Mouse (Mus musculus) cortical plate, adult 2 months (tissue): ENCODE data around the gene Slc22a18. TPM values are rescaled to one million over a fixed set of nuclear protein-coding genes. Genes with fewer than 3 reads are reported as not detected.
A peak's percentile ranks its signal among the peaks of the same experiment; 100 is the strongest.
"Not testable (repeated sequence)": the region's sequence is repeated elsewhere in the genome, so short reads cannot be mapped to it uniquely, and the experiment has no call there.

Experiments
- H3K27ac ChIP-seq: fragments of 200-500 bp; 2 replicates; pipeline ENCODE4 v1.5.1; 2012; ENCODE audit warnings: low read length, control low read depth, inconsistent platforms; ENCODE audit not compliant: insufficient read depth
- H3K4me1 ChIP-seq: fragments of 200-500 bp; 2 replicates; pipeline ENCODE4 v1.6.1; 2011; ENCODE audit warnings: low read length; ENCODE audit not compliant: control insufficient read depth, insufficient read depth
- H3K4me3 ChIP-seq: fragments of 200-500 bp; 2 replicates; pipeline ENCODE4 v1.5.1; 2011; ENCODE audit warnings: mild to moderate bottlenecking, low read length, control low read depth; ENCODE audit not compliant: insufficient read depth
- CTCF ChIP-seq: fragments of 200-500 bp; IDR thresholded peaks from 2 replicates; pipeline ENCODE4 v1.5.1; 2011; ENCODE audit warnings: mild to moderate bottlenecking, control low read depth, low read length; ENCODE audit not compliant: insufficient read depth; ENCODE audit errors: extremely low read depth
- POLR2A ChIP-seq: fragments of 200-500 bp; IDR thresholded peaks from 2 replicates; pipeline ENCODE4 v1.6.1; 2011; ENCODE audit warnings: mild to moderate bottlenecking, low read length, control low read depth; ENCODE audit not compliant: insufficient read depth; ENCODE audit errors: extremely low read depth
- polyA plus RNA-seq: library from polyadenylated mRNA; depleted of rRNA; stranded (reverse); fragments of >200 nt; gene quantifications from 2 replicates; pipeline ENCODE4 v1.2.3, GENCODE M21; 2012; rRNA removed

Gene Slc22a18
- polyA plus RNA-seq, 1 experiment: 1.1 TPM

GRCm38 (mm10) chr7:143514416-143514768 is 40.9 kb downstream of the Slc22a18 start:
- TF ChIP-seq CTCF: no peak
- no peak for TF ChIP-seq POLR2A
- no peaks in the 10 kb centered on the region for H3K4me1 ChIP-seq
- H3K4me3 ChIP-seq: no peak overlapping the region
- H3K27ac ChIP-seq: no peak overlapping the region; the same call in 1 of the 2 replicates

DNA sequence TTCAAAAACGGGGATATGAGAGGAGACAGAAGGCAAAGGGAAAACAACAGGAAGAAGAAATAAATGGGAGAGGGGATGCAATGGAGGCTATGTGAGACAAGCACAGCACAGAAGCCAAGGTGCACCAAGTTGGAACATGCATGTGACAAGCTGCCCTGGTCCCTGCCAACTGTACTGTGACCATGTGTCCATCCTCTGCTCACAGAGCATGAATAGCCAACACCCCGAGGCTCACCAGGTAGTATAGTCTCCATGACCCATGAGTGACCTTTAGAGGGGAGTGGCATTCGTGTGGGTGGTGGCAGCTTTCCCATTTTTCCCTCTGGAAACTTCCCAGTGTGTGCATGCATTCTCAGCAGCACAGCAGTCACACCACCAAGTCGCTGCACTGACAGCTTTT is 45.8 kb downstream of the Slc22a18 start:
- no peak for TF ChIP-seq POLR2A
- no peak for TF ChIP-seq CTCF
- H3K4me3 ChIP-seq: no peak overlapping the region
- no peak overlapping the region for H3K27ac ChIP-seq
- H3K4me1 ChIP-seq: no peaks in the 10 kb centered on the region

- TF ChIP-seq CTCF: no peak
- no peak for TF ChIP-seq POLR2A
- H3K27ac ChIP-seq: no peak overlapping the region
These were observed 58.9 kb downstream of the Slc22a18 start for GRCm38 (mm10) chr7:143532410-143532809.

DNA sequence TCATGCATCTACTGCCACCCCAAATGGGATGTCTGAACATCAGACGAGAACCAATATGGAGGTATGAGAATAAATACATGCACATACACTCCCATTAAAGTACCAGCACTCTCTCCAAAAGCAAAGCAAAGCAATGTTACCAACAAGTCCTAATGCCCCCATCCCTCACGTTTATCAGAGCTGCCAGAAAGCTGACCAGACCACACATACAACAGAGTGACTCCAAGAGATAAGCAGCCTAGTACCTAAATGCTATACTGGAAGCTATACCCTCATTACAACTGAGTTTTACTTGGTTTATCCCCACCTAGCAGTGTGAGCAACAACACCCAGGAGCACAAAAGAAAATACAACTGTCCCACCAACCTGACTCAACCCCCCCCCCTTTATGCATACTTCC is 59.7 kb downstream of the Slc22a18 start:
- TF ChIP-seq CTCF (no peak), POLR2A (no peak)

More at GRCm38 (mm10) chr7:143532410-143532809, 58.9 kb downstream of the Slc22a18 start:
- no peak overlapping the region for H3K4me3 ChIP-seq
- 0 out of 2 replicates have a peak, but pooled peaks cover 1% of the 10 kb centered on the region for H3K4me1 ChIP-seq

GRCm38 (mm10) chr7:143536251-143536650 is 62.7 kb downstream of the Slc22a18 start:
- H3K27ac ChIP-seq: no peak overlapping the region
- H3K4me3 ChIP-seq: no peak overlapping the region
- TF ChIP-seq CTCF (no peak), POLR2A (no peak)
- 0 out of 2 replicates have a peak, but pooled peaks cover 1% of the 10 kb centered on the region for H3K4me1 ChIP-seq

More for the DNA sequence above, 59.7 kb downstream of the Slc22a18 start:
- H3K4me1 ChIP-seq: 0 out of 2 replicates have a peak, but pooled peaks cover 1% of the 10 kb centered on the region
- no peak overlapping the region for H3K27ac ChIP-seq
- no peak overlapping the region for H3K4me3 ChIP-seq

DNA sequence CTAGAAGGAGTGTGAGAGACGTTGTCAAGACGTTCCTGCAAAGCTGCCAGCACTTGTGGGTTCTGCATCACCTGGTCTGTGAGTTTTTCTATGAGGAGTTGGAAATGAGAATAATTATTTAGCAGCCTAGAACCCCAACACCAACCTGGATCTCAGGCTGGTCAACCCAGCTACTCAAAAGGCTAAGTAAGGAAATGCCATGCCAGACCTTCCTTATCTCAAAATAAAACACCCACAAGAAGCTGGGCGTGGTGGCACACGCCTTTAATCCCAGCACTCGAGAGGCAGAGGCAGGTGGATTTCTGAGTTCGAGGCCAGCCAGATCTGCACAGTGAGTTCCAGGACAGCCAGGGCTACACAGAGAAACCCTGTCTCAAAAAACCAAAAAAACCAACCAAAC is 64.7 kb downstream of the Slc22a18 start:
- not testable (repeated sequence) for H3K4me1 ChIP-seq, H3K4me3 ChIP-seq, H3K27ac ChIP-seq

DNA sequence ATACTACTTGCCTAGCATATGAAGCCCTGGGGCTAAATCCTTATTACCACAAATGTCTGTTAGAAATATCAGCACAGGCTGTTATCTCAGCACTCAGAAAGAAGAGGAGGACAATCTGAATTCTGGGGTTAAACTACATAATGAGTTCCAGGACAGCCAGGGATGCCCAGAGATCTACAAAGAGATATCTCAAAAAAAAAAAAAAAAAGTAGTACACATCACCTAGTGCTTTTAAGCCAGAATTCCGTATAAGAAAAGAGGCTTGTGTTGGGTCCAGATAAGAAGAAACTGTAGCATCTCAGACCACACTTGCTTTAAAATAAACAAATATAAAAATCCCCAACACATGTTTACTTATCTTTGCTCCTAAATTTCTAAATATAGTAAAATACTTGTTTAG is 65.1 kb downstream of the Slc22a18 start:
- Histone ChIP-seq H3K4me3 (no peak overlapping the region), H3K27ac (no peak overlapping the region), H3K4me1 (peaks cover 1% of the 10 kb centered on the region; the same call in 1 of the 2 replicates)
- TF ChIP-seq CTCF: no peak
- TF ChIP-seq POLR2A: no peak

DNA sequence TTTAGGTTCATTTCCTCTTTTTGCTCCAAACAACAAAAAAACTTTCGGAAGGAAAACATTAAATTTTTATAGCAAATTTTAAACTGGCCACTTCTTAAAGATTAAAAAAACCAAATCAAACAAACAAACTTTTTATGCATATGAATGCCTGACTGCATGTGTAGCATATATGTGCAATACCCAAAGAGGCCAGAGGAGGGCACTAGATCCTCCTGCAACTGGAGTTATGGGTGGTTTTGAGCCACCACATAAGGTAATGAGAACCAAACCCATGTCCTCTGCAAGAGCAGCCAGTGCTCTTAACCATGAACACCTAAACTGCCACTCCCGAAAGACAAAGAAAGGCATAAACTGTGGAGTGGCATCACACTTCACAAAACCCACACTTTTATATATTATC is 70.8 kb downstream of the Slc22a18 start:
- H3K4me1 ChIP-seq: peaks cover 2% of the 10 kb centered on the region; the same call in 1 of the 2 replicates
- no peak for TF ChIP-seq POLR2A
- TF ChIP-seq CTCF: peak; percentile 17; the same call in 1 of the 2 replicates

GRCm38 (mm10) chr7:143546554-143546953 is 73.0 kb downstream of the Slc22a18 start:
- no peak overlapping the region for H3K4me3 ChIP-seq
- no peak for TF ChIP-seq CTCF
- H3K4me1 ChIP-seq: peaks cover 2% of the 10 kb centered on the region; the same call in 1 of the 2 replicates
- H3K27ac ChIP-seq: no peak overlapping the region

More for the DNA sequence above, 70.8 kb downstream of the Slc22a18 start:
- Histone ChIP-seq H3K27ac (no peak overlapping the region), H3K4me3 (no peak overlapping the region)

DNA sequence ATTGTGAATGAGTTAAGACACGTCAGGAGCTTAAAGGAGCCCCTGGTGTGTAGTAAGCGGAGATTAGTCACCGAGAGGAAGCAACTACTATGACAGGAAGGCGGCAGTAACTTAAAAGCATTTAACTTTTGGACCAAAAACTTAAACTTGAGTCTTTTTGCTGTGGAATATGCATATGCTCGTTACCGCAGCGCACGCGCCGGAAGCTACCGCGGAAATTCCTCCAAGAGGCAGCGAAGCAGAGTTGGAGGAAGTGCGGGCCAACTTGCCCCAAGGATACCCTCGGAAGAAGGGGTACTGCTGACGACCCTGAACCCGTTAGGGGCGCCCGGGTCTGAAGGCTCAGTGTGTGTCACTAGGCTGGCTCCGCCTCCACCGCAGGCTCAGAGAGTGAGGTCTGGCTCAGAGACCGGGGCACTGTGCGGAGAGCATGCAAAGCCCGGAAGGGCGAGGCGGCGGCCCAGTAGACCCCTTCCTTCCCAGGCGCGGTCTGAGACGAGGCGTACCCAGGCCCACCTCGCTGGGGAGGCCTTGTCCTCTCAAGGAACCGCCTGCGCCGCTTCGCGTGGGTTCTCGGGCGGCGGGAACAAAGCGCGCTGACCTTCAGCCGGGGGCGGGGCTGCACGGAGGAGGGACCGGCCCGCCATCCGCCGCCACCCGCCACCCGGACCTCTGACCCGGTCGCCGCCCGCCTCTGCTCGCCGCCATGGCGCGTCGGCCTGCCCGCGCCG is 74.9 kb downstream of the Slc22a18 start:
- Histone ChIP-seq H3K27ac (peak overlapping the region; percentile 80), H3K4me3 (peak overlapping the region; percentile 57), H3K4me1 (peaks cover 2% of the 10 kb centered on the region; the same call in 1 of the 2 replicates)
- no peak for TF ChIP-seq POLR2A
- TF ChIP-seq CTCF: no peak

Other genes starting within 250 kb of the Slc22a18 start
- gene Cdkn1c, start 12.7 kb upstream of the Slc22a18 start, polyA plus RNA-seq: 12.0 and 12.6 TPM in 2 replicates
- 0.15 TPM in 1 of 2 replicates, not detected in the other for gene Phlda2, start 29.4 kb downstream of the Slc22a18 start, polyA plus RNA-seq
- gene Nap1l4, start 75.4 kb downstream of the Slc22a18 start, polyA plus RNA-seq: 130 TPM in 2 replicates
- gene Cars, start 126.4 kb downstream of the Slc22a18 start, polyA plus RNA-seq: 48.3 and 49.8 TPM in 2 replicates
- 0.08 and 0.10 TPM in 2 replicates for gene Tnfrsf26, start 155.0 kb downstream of the Slc22a18 start, polyA plus RNA-seq
- gene Tnfrsf22, start 175.9 kb downstream of the Slc22a18 start, polyA plus RNA-seq: 2.0 and 2.9 TPM in 2 replicates
- gene Tnfrsf23, start 212.1 kb downstream of the Slc22a18 start, polyA plus RNA-seq: 2.5 and 3.0 TPM in 2 replicates